Mouse (Mus musculus) testis, adult 2 months (tissue): ENCODE results near the gene Csrnp1.

Experiments
- CTCF ChIP-seq: fragments of 200-500 bp; IDR thresholded peaks from 2 replicates; pipeline ENCODE4 v1.5.1; 2012; ENCODE audit warnings: low read depth, mild to moderate bottlenecking, inconsistent platforms, low read length, moderate library complexity; ENCODE audit not compliant: control insufficient read depth, insufficient read depth, insufficient replicate concordance
- POLR2A ChIP-seq: fragments of 200-500 bp; IDR thresholded peaks from 2 replicates; pipeline ENCODE4 v1.6.1; 2012; ENCODE audit warnings: low read depth, mild to moderate bottlenecking, inconsistent platforms, low read length, moderate library complexity; ENCODE audit not compliant: control insufficient read depth

- no peak for TF ChIP-seq CTCF
- no peak for TF ChIP-seq POLR2A
Measured at GRCm38 (mm10) chr9:119941861-119942260, 42.6 kb downstream of the Csrnp1 start.
